Mouse (Mus musculus) intestine, embryonic 14.5 days (tissue): ENCODE results near the gene Hmgn3. TPM values are rescaled to one million over a fixed set of nuclear protein-coding genes. Genes with fewer than 3 reads are reported as not detected.

Source experiments
- polyA plus RNA-seq: library from polyadenylated mRNA; unstranded; fragments of >200 nt; fragmentation: Nextera tagmentation; extraction: Ambion mirVana; gene quantifications from 2 replicates; pipeline ENCODE4 v1.2.1, GENCODE M21; 2014

The Hmgn3 gene
- polyA plus RNA-seq, 1 experiment from 2014 or later: 71.6 TPM

Other genes starting within 250 kb of the Hmgn3 start
- 71.1 and 83.6 TPM in 2 replicates for gene Phip, start 171.2 kb downstream of the Hmgn3 start, polyA plus RNA-seq